Mouse (Mus musculus) heart, embryonic 11.5 days (tissue): ENCODE data around the gene Slc9a6. TPM values are rescaled to one million over a fixed set of nuclear protein-coding genes. Genes with fewer than 3 reads are reported as not detected.

Experiments used
- ATAC-seq: fragments of 200-750 bp; cut with Nextera tagmentation; replicated peaks from 2 replicates; pipeline ENCODE4 v1.8.0; 2017; ENCODE audit warnings: moderate library complexity; ENCODE audit not compliant: insufficient number of reproducible peaks, low FRiP score, low TSS enrichment
- H3K27ac ChIP-seq: fragments of 300-500 bp; sonication (generic); 2 replicates; pipeline ENCODE4 v1.5.1; 2014; ENCODE audit warnings: mild to moderate bottlenecking, low read depth, low read length
- H3K27me3 ChIP-seq: fragments of 300-500 bp; sonication (generic); 2 replicates; pipeline ENCODE4 v1.6.1; 2014; ENCODE audit warnings: mild to moderate bottlenecking, low read length, mixed read lengths; ENCODE audit not compliant: control insufficient read depth, insufficient read depth
- H3K36me3 ChIP-seq: fragments of 300-500 bp; sonication (generic); 2 replicates; pipeline ENCODE4 v1.6.1; 2014; ENCODE audit warnings: mild to moderate bottlenecking, low read length, moderate library complexity, mixed read lengths; ENCODE audit not compliant: control insufficient read depth, insufficient read depth
- H3K4me1 ChIP-seq: fragments of 300-500 bp; sonication (generic); 2 replicates; pipeline ENCODE4 v1.6.1; 2014; ENCODE audit warnings: low read length; ENCODE audit not compliant: control insufficient read depth, insufficient read depth
- H3K4me2 ChIP-seq: fragments of 300-500 bp; sonication (generic); 2 replicates; pipeline ENCODE4 v1.6.1; 2014; ENCODE audit warnings: mild to moderate bottlenecking, moderate library complexity
- H3K4me3 ChIP-seq: fragments of 300-500 bp; sonication (generic); 2 replicates; pipeline ENCODE4 v1.5.1; 2014; ENCODE audit warnings: low read depth, low read length
- H3K9ac ChIP-seq: fragments of 300-500 bp; sonication (generic); 2 replicates; pipeline ENCODE4 v1.6.1; 2014; ENCODE audit warnings: mild to moderate bottlenecking, low read depth, low read length, moderate library complexity
- H3K9me3 ChIP-seq: fragments of 300-500 bp; sonication (generic); replicated peaks from 2 replicates; pipeline ENCODE4 v1.6.1; 2016; ENCODE audit warnings: low read length; ENCODE audit not compliant: control insufficient read depth
- WGBS: fragments of 180-500 bp; shearing (Covaris S2); extraction: QIAGEN DNeasy Blood & Tissue Kit; methylation state at CpG from one replicate; pipeline ENCODE4 v1.1.7; 2014; ENCODE audit not compliant: insufficient replicate concordance; 5-methylcytosine and 5-hydroxymethylcytosine counted together
- polyA plus RNA-seq: library from polyadenylated mRNA; unstranded; fragments of >200 nt; fragmentation: Nextera tagmentation; extraction: Ambion mirVana; gene quantifications from 2 replicates; pipeline ENCODE4 v1.2.1, GENCODE M21; 2014

The Slc9a6 gene
- polyA plus RNA-seq, 1 experiment from 2014 or later: 4.7 TPM

- peak overlapping the region; percentile 61 for H3K4me3 ChIP-seq
- no peak overlapping the region for H3K27ac ChIP-seq
- ATAC-seq: no peak
- H3K4me2 ChIP-seq: peak overlapping the region; percentile 60
- H3K36me3 ChIP-seq: no peaks in the 10 kb centered on the region
- 13% methylated on average over 13 of the region's 13 CpGs for WGBS
- no peaks in the 10 kb centered on the region for H3K27me3 ChIP-seq
- H3K9me3 ChIP-seq: no peaks in the 10 kb centered on the region
- H3K4me1 ChIP-seq: no peaks in the 10 kb centered on the region
- peak overlapping the region; percentile 73 for H3K9ac ChIP-seq
These were observed 749 bp downstream of the Slc9a6 start for GRCm38 (mm10) chrX:56610318-56610694.

GRCm38 (mm10) chrX:56615236-56615635 is 5.7 kb downstream of the Slc9a6 start:
- 78% methylated on average over 2 of the region's 2 CpGs for WGBS

GRCm38 (mm10) chrX:56636185-56636584 is 26.6 kb downstream of the Slc9a6 start:
- ATAC-seq: no peak
- H3K9me3 ChIP-seq: no peaks in the 10 kb centered on the region
- WGBS: 80% methylated on average over 5 of the region's 5 CpGs
- H3K36me3 ChIP-seq: no peaks in the 10 kb centered on the region
- no peak overlapping the region for H3K4me3 ChIP-seq
- H3K4me2 ChIP-seq: no peak overlapping the region
- no peaks in the 10 kb centered on the region for H3K4me1 ChIP-seq
- H3K9ac ChIP-seq: no peak overlapping the region
- no peak overlapping the region for H3K27ac ChIP-seq
- H3K27me3 ChIP-seq: no peaks in the 10 kb centered on the region

More at GRCm38 (mm10) chrX:56615236-56615635, 5.7 kb downstream of the Slc9a6 start:
- Histone ChIP-seq H3K36me3 (no peaks in the 10 kb centered on the region), H3K9me3 (no peaks in the 10 kb centered on the region), H3K27ac (no peak overlapping the region), H3K9ac (no peak overlapping the region), H3K4me3 (no peak overlapping the region), H3K4me2 (no peak overlapping the region), H3K4me1 (no peaks in the 10 kb centered on the region), H3K27me3 (no peaks in the 10 kb centered on the region)
- no peak for ATAC-seq

GRCm38 (mm10) chrX:56640066-56640465 is 30.5 kb downstream of the Slc9a6 start:
- H3K27me3 ChIP-seq: no peaks in the 10 kb centered on the region
- ATAC-seq: no peak
- H3K36me3 ChIP-seq: no peaks in the 10 kb centered on the region
- H3K27ac ChIP-seq: no peak overlapping the region
- H3K4me2 ChIP-seq: no peak overlapping the region
- H3K9ac ChIP-seq: no peak overlapping the region
- no peak overlapping the region for H3K4me3 ChIP-seq
- 16% methylated on average over 1 of the region's 1 CpGs for WGBS
- no peaks in the 10 kb centered on the region for H3K9me3 ChIP-seq
- H3K4me1 ChIP-seq: no peaks in the 10 kb centered on the region

- no peaks in the 10 kb centered on the region for H3K9me3 ChIP-seq
- no peak overlapping the region for H3K4me2 ChIP-seq
- H3K36me3 ChIP-seq: no peaks in the 10 kb centered on the region
- no peaks in the 10 kb centered on the region for H3K4me1 ChIP-seq
- WGBS: 64% methylated on average over 7 of the region's 7 CpGs
- no peak for ATAC-seq
- no peaks in the 10 kb centered on the region for H3K27me3 ChIP-seq
- no peak overlapping the region for H3K9ac ChIP-seq
- no peak overlapping the region for H3K27ac ChIP-seq
- H3K4me3 ChIP-seq: no peak overlapping the region
These were observed 40.2 kb downstream of the Slc9a6 start for GRCm38 (mm10) chrX:56649549-56650354.

- no peaks in the 10 kb centered on the region for H3K36me3 ChIP-seq
- no peak overlapping the region for H3K4me3 ChIP-seq
- no peaks in the 10 kb centered on the region for H3K4me1 ChIP-seq
- H3K27me3 ChIP-seq: no peaks in the 10 kb centered on the region
- 74% methylated on average over 2 of the region's 2 CpGs for WGBS
- H3K27ac ChIP-seq: no peak overlapping the region
- ATAC-seq: no peak
- H3K9me3 ChIP-seq: no peaks in the 10 kb centered on the region
- no peak overlapping the region for H3K4me2 ChIP-seq
- no peak overlapping the region for H3K9ac ChIP-seq
These were observed 40.7 kb downstream of the Slc9a6 start for GRCm38 (mm10) chrX:56650355-56650652.

GRCm38 (mm10) chrX:56650885-56651284 is 41.3 kb downstream of the Slc9a6 start:
- H3K9me3 ChIP-seq: no peaks in the 10 kb centered on the region
- WGBS: 49% methylated on average over 6 of the region's 6 CpGs
- H3K27me3 ChIP-seq: no peaks in the 10 kb centered on the region
- H3K4me1 ChIP-seq: no peaks in the 10 kb centered on the region
- H3K4me2 ChIP-seq: no peak overlapping the region
- ATAC-seq: no peak
- no peak overlapping the region for H3K27ac ChIP-seq
- no peak overlapping the region for H3K4me3 ChIP-seq
- H3K9ac ChIP-seq: no peak overlapping the region
- H3K36me3 ChIP-seq: no peaks in the 10 kb centered on the region

- no peaks in the 10 kb centered on the region for H3K27me3 ChIP-seq
- H3K9ac ChIP-seq: no peak overlapping the region
- H3K4me1 ChIP-seq: no peaks in the 10 kb centered on the region
- H3K27ac ChIP-seq: 0 out of 2 replicates have a peak overlapping the region, but pooled peaks have one; percentile 29
- H3K4me2 ChIP-seq: no peak overlapping the region
- H3K4me3 ChIP-seq: no peak overlapping the region
- no peak for ATAC-seq
- no peaks in the 10 kb centered on the region for H3K9me3 ChIP-seq
- no peaks in the 10 kb centered on the region for H3K36me3 ChIP-seq
- 47% methylated on average over 7 of the region's 7 CpGs for WGBS
These were observed 42.2 kb downstream of the Slc9a6 start for GRCm38 (mm10) chrX:56651738-56652137.

- 74% methylated on average over 2 of the region's 2 CpGs for WGBS
These were observed 46.1 kb downstream of the Slc9a6 start for GRCm38 (mm10) chrX:56655686-56656085.

More at GRCm38 (mm10) chrX:56655686-56656085, 46.1 kb downstream of the Slc9a6 start:
- Histone ChIP-seq H3K36me3 (no peaks in the 10 kb centered on the region), H3K4me3 (no peak overlapping the region), H3K9me3 (no peaks in the 10 kb centered on the region), H3K9ac (no peak overlapping the region), H3K4me2 (no peak overlapping the region), H3K4me1 (no peaks in the 10 kb centered on the region), H3K27ac (no peak overlapping the region), H3K27me3 (no peaks in the 10 kb centered on the region)
- ATAC-seq: no peak
